Mouse (Mus musculus): ENCODE data around the gene C530008M17Rik.

C530008M17Rik gene

GRCm38 (mm10) chr5:76701127-76701853 lies 45.0 kb downstream of the C530008M17Rik start:
- no peak for DNase-seq (ENCODE audit: extremely low read depth, low read depth, low spot score)

GRCm38 (mm10) chr5:76702104-76702503 lies 45.8 kb downstream of the C530008M17Rik start:
- DNase-seq (ENCODE audit: extremely low read depth, low read depth, low spot score) = no peak

DNA sequence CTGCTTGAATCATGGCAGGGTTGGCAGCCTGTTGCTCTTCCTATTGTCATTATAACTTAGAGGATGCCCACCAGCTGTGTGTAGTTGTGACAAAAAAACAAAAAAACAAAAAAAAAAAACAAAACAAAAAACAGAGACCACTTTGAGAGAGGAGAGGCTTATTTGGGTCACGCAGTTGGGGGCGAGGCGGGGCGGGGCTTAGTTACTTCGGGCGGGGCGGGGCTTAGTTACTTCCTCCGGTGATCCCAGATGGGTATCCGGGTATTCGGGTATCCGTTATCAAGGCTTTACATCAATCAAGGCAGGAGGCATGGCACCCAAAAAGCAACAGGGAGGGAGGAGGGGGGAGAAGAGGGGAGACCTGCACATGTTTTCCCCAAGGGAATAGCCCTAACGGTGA lies 46.3 kb downstream of the C530008M17Rik start:
- DNase-seq (ENCODE audit: extremely low read depth, low read depth, low spot score) = no peak

DNA sequence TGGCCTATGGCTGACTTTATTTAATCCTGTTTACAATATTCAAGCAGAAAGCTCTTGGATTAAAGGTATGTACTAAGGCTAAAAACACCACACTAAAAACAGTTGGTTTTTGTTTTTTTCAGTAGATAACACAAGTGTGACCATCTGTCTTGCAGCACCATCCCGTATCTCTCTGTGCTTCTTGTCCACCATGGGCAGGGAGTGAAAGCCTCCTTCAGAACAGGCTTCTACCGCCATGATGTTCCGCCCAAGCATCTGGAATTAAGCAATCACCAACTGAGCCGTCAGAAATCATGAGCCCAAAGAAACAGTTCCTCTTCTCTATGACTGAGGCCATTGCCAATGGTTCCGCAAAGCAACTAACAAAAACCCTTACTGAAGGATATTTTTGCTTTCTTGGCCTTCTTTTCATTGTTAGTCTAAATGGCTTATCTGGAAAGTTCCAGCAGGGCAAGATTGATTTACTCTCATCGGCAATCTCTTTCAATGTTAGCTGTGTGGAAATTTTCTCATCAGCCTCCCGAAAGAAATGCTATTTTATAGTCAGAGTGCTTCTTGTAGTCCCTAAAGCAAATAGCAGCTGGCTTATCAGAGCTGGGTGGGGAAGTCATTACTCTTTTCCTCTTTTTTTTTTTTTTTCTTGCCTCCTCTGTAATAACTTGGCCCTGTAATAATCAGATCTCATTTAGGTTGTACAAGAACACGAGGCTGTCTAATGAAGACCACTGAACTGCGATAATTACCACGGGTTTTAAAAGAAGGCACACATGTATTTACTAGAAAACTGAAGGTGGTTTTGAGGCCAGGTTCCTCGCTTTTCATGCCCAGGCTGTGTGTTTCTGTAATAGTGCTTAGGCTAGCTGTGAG lies 49.2 kb downstream of the C530008M17Rik start:
- DNase-seq (ENCODE audit: extremely low read depth, low read depth, low spot score) = no peak

DNA sequence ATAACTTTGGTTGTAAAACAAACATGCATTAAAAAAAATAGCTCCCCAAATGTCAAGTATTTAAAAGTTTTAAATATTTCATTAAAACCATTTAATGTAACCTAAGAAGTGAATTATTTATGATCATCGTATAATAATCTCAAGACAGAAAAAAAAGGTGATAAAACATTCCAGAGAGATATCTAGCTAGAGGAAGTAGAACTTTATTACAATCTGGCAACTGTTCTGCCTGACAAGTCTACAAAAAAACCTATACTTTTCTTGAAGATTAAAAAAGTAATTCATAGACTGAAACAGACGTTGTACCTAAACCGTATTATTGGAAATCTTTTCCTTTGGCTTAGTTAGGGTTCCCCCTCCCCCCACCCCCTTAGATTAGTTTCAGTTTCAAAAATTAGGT lies 50.8 kb downstream of the C530008M17Rik start:
- no peak for DNase-seq (ENCODE audit: extremely low read depth, low read depth, low spot score)

- no peak for DNase-seq (ENCODE audit: extremely low read depth, low read depth, low spot score)
These were observed 51.7 kb downstream of the C530008M17Rik start for GRCm38 (mm10) chr5:76708004-76708403.

- DNase-seq (ENCODE audit: extremely low read depth, low read depth, low spot score) = no peak
These were observed 57.4 kb downstream of the C530008M17Rik start for GRCm38 (mm10) chr5:76713743-76714142.

DNA sequence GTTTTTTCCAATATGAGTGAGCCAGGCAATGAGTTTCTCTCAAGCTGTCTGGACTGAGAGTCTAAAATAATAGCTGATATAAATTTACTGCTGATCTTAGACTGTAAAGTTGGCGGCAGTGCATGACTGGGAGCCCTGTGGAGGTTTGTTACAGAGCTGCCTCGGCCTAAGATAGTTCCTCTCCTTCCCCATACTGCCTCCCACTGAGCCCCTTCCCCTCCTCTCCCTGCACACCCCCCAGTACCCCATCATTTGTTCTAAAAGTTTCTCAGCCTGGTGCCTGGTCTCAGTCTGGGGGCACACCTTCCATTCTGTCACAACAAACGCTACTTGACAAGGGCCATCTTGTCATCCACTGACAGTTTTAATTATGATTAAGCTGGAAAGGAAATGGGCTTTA lies 63.6 kb downstream of the C530008M17Rik start:
- DNase-seq (ENCODE audit: extremely low read depth, low read depth, low spot score) = no peak

- no peak for DNase-seq (ENCODE audit: extremely low read depth, low read depth, low spot score)
These were observed 68.6 kb downstream of the C530008M17Rik start for GRCm38 (mm10) chr5:76724878-76725277.

- no peak for DNase-seq (ENCODE audit: extremely low read depth, low read depth, low spot score)
These were observed 70.3 kb downstream of the C530008M17Rik start for GRCm38 (mm10) chr5:76726518-76727103.

- DNase-seq (ENCODE audit: extremely low read depth, low read depth, low spot score) = no peak
These were observed 76.8 kb downstream of the C530008M17Rik start for GRCm38 (mm10) chr5:76733055-76733641.

DNA sequence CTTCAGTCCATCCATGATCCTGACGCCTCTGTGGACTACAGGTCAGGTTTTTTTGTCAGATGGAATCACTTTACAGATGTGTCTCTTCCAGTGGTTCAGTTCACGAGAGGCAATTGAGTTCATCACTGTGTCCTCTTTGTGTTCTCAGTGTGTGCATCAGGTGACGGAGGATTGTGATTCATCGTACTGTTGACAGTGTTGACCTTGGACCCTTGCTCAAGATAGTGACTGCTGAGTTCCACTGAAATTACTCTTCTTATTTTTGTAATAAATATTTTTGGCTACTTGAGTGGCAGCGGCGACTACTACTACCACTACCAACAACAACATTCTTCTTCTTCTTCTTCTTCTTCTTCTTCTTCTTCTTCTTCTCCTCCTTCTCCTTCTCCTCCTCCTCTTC lies 85.2 kb downstream of the C530008M17Rik start:
- no peak for DNase-seq (ENCODE audit: extremely low read depth, low read depth, low spot score)

GRCm38 (mm10) chr5:76742076-76742475 lies 85.8 kb downstream of the C530008M17Rik start:
- no peak for DNase-seq (ENCODE audit: extremely low read depth, low read depth, low spot score)

DNA sequence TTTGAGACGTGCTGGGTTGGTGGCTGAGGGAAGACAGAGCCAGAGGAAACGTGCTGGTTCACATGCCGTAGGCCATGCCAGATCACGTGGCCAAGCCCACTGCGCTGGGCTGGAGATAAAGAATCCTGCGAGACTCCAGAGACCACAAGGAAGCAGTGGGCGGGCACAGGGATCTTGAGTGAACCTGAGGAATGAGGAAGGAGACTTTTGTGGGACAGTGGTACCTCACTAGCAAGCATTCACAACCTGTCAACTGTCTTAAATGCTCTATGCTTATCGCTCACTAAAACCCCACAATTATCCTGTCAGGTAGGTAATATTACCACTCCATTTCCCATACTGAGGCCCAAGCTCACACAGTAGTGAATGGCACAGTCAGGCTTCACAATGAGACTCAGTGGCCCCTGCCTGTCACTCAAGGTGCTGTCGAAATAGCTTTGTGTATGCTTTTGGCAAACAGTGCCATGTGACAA lies 88.5 kb downstream of the C530008M17Rik start:
- DNase-seq (ENCODE audit: extremely low read depth, low read depth, low spot score) = no peak

- DNase-seq (ENCODE audit: extremely low read depth, low read depth, low spot score) = no peak
These were observed 91.5 kb downstream of the C530008M17Rik start for GRCm38 (mm10) chr5:76747851-76748250.

GRCm38 (mm10) chr5:76752351-76752750 lies 96.0 kb downstream of the C530008M17Rik start:
- no peak for DNase-seq (ENCODE audit: extremely low read depth, low read depth, low spot score)

DNA sequence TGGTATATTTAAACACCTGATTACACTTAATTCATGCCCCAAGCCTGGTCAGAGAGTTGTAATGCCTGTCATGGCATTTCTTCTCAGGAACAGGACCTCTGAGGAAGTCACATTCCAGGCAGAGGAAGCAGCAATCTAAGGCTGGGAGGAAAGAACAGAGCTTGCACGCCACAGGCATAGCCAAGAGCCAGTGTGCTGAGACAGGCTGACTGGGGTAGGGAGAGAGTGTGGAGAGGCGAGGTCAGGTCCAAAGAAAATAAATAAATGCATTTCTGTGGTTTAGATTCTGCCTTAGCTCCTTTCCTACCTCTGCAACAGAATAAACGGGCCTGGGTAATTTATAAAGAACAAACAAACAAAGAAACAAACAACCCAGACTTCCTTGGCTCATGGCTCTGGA lies 104.0 kb downstream of the C530008M17Rik start:
- no peak for DNase-seq (ENCODE audit: extremely low read depth, low read depth, low spot score)

DNA sequence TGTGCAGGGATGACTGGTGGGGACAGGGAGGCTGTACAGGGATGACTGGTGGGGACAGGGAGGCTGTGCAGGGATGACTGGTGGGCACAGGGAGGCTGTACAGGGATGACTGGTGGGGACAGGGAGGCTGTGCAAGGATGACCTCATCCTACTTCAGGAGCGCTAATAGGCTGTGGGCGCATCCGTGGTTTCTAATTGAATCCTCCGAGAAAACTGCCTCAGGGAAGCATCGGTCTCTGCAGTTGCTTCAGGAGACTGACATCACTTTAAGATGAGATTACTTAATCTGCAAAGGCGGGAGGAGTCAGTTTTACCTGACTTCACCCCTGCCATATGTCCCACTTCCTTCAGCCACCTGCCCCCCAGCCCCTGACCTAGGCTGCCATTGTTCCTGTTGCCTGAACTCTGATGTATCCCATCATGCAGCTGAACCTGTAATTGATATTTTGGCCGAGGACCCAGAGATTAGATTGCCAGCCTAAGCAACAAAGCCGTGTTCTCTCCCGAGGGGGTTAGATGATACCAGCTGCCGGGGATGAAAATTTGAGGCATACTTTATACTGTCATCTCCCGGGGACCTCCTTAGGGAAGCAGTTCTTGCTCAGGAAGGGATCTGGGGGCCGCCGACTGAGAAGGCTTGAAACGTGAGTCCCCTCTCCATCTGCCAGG lies 105.9 kb downstream of the C530008M17Rik start:
- no peak for DNase-seq (ENCODE audit: extremely low read depth, low read depth, low spot score)

GRCm38 (mm10) chr5:76763148-76763701 lies 106.9 kb downstream of the C530008M17Rik start:
- no peak for DNase-seq (ENCODE audit: extremely low read depth, low read depth, low spot score)

DNA sequence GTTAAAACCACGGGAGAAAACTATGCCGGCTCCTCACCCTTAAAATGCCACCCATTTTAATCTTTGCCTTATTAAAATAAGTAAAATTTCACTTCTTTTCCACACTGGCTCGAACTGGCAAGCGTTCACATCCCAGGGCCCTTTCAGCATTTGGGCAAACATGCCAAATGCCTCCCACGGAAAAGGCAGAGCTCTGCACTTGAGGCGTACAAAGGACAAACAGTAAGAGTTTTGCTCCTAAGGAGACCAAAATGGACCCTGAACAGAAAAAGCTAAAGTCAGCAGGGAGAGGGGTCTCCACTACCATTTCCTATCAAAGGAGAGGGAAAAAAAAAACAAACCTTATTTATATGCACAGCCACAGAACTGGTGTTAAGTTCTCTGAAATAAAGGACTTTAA lies 107.4 kb downstream of the C530008M17Rik start:
- no peak for DNase-seq (ENCODE audit: extremely low read depth, low read depth, low spot score)
